Comparison of ENCODE assay signal across 19 mouse cellular contexts in the genomic region with DNA sequence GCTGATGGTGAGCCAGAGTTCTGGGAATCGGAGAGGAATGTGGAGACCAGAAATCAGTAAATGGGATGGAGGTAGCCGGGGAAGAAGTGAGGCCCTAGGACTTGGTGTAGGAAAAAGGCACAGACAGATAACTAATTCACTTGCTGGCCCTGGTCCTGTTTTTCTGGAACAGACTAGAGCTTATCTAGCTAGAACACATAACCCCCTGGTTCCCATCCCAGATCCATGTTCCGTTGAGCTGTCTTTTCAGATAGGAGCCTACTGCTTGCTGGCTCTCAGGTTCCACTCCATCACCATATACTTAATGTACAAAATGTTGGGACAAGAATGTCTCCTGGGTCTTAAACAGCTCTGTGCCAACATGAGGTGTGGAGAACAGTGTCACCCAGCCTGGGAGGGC. TPM values are rescaled to one million over a fixed set of nuclear protein-coding genes. Genes with fewer than 3 reads are reported as not detected.
A peak's percentile ranks its signal among the peaks of the same experiment; 100 is the strongest.
DNase-seq lines count a peak whose midpoint lies in the region; ATAC-seq lines count a peak whose summit lies in the region.
"Had no signal": no experiment of that assay in that cellular context is flagged by ENCODE, and none has a peak within 500 bp of the region (broad histone marks: within the 10 kb centered on the region; RNA-seq: fewer than 3 reads in every experiment).

No protein-coding gene starts in this region.

- H3K9me3 ChIP-seq in liver, embryonic 15.5 days (replicated peaks) = no peaks in the 10 kb centered on the region
- H3K9me3 ChIP-seq: forebrain, embryonic 12.5 days; hindbrain, embryonic 12.5 days; limb, embryonic 13.5 days; midbrain, embryonic 12.5 days had no signal

- peak overlapping the region; percentile 48 for H3K27ac ChIP-seq in liver, embryonic 15.5 days (replicated peaks)
- H3K27ac ChIP-seq: forebrain, embryonic 12.5 days; heart, adult 2 months; hindbrain, embryonic 12.5 days; limb, embryonic 13.5 days; macrophage; midbrain, embryonic 12.5 days had no signal

- DNase-seq in heart, adult 11 months = peak; percentile 89
- no peak for DNase-seq in heart, adult 9 months (ENCODE audit: low spot score in 2 of 2)
- DNase-seq in liver = peak; percentile 27
- no peak for DNase-seq in frontal cortex, postnatal 36 days (ENCODE audit: low spot score in 2 of 2)
- no peak for DNase-seq in cerebellum, postnatal 36 days
- DNase-seq in frontal cortex, postnatal 14 days (ENCODE audit: low spot score in 2 of 2) = no peak
- DNase-seq: adrenal gland, postnatal 36 days; cerebellum, adult 11 months; gastrocnemius, postnatal 25 days; heart, adult 2 months; kidney, adult 18-20 months; thymus, postnatal 25 days had no signal

- WGBS in liver, embryonic 15.5 days (ENCODE audit: insufficient replicate concordance) = 51% methylated on average over 3 of the region's 3 CpGs

- H3K4me3 ChIP-seq in liver, embryonic 15.5 days (replicated peaks) = no peak overlapping the region
- H3K4me3 ChIP-seq: forebrain, embryonic 12.5 days; heart, adult 2 months; hindbrain, embryonic 12.5 days; limb, embryonic 13.5 days; midbrain, embryonic 12.5 days had no signal

- peaks cover 28% of the 10 kb centered on the region for H3K4me1 ChIP-seq in liver, embryonic 15.5 days (replicated peaks)
- H3K4me1 ChIP-seq: forebrain, embryonic 12.5 days; hindbrain, embryonic 12.5 days; limb, embryonic 13.5 days; midbrain, embryonic 12.5 days had no signal

- no peaks in the 10 kb centered on the region for H3K27me3 ChIP-seq in liver, embryonic 15.5 days
- H3K27me3 ChIP-seq: forebrain, embryonic 12.5 days; hindbrain, embryonic 12.5 days; limb, embryonic 13.5 days; midbrain, embryonic 12.5 days had no signal

- H3K9ac ChIP-seq in liver, embryonic 15.5 days = no peak overlapping the region; the same call in 1 of the 2 replicates
- H3K9ac ChIP-seq: forebrain, embryonic 12.5 days; hindbrain, embryonic 12.5 days; limb, embryonic 13.5 days; midbrain, embryonic 12.5 days had no signal

- ATAC-seq in liver, embryonic 15.5 days (ENCODE audit: insufficient read depth) = peak; percentile 56
- ATAC-seq: inflammation-experienced regulatory T-cells, adult 6 months had no signal

- peaks cover 33% of the 10 kb centered on the region for H3K36me3 ChIP-seq in liver, embryonic 15.5 days (replicated peaks)

- H3K4me2 ChIP-seq in liver, embryonic 15.5 days = no peak overlapping the region; the same call in 1 of the 2 replicates
- H3K4me2 ChIP-seq: forebrain, embryonic 12.5 days; hindbrain, embryonic 12.5 days; limb, embryonic 13.5 days; midbrain, embryonic 12.5 days had no signal

RNA-seq across cellular contexts. Expression of a gene that starts 29.7 kb away (rescaled TPM):
- 10.4 and 10.5 TPM in 2 replicates for polyA plus RNA-seq in liver, embryonic 15.5 days (2015; fragmentation: Nextera tagmentation; extraction: Ambion mirVana)

Comparison
In these comparisons a context has a peak if more than half of its experiments do, and no peak if none do; other contexts are left out.
1. DNase-seq: peak in heart, adult 11 months (single experiment) and liver (single experiment); none in heart, adult 9 months (0 of 2), frontal cortex, postnatal 36 days (0 of 2), cerebellum, postnatal 36 days (0 of 2) and frontal cortex, postnatal 14 days (0 of 2).